Mouse (Mus musculus) forebrain, embryonic 15.5 days (tissue): ENCODE data around the gene Wnt6. TPM values are rescaled to one million over a fixed set of nuclear protein-coding genes. Genes with fewer than 3 reads are reported as not detected.

ENCODE experiments used
- ATAC-seq: fragments of 200-750 bp; cut with Nextera tagmentation; replicated peaks from 2 replicates; pipeline ENCODE4 v1.8.0; 2017; ENCODE audit warnings: mild to moderate bottlenecking, moderate TSS enrichment, moderate library complexity
- H3K27ac ChIP-seq: fragments of 300-500 bp; sonication (generic); replicated peaks from 2 replicates; pipeline ENCODE4 v1.5.1; 2015; ENCODE audit warnings: mild to moderate bottlenecking, inconsistent platforms
- H3K27me3 ChIP-seq: fragments of 300-500 bp; sonication (generic); 2 replicates; pipeline ENCODE4 v1.6.1; 2015; ENCODE audit warnings: inconsistent platforms
- H3K36me3 ChIP-seq: fragments of 300-500 bp; sonication (generic); 2 replicates; pipeline ENCODE4 v1.6.1; 2015; ENCODE audit warnings: mild to moderate bottlenecking, inconsistent platforms
- H3K4me1 ChIP-seq: fragments of 300-500 bp; sonication (generic); 2 replicates; pipeline ENCODE4 v1.6.1; 2015; ENCODE audit warnings: inconsistent platforms
- H3K4me2 ChIP-seq: fragments of 300-500 bp; sonication (generic); replicated peaks from 2 replicates; pipeline ENCODE4 v1.6.1; 2015; ENCODE audit warnings: mild to moderate bottlenecking, inconsistent platforms
- H3K4me3 ChIP-seq: fragments of 300-500 bp; sonication (generic); 2 replicates; pipeline ENCODE4 v1.5.1; 2015; ENCODE audit warnings: mild to moderate bottlenecking, inconsistent platforms
- H3K9ac ChIP-seq: fragments of 300-500 bp; sonication (generic); replicated peaks from 2 replicates; pipeline ENCODE4 v1.6.1; 2015; ENCODE audit warnings: mild to moderate bottlenecking, inconsistent platforms
- H3K9me3 ChIP-seq: fragments of 300-500 bp; sonication (generic); 2 replicates; pipeline ENCODE4 v1.6.1; 2016; ENCODE audit warnings: inconsistent platforms
- WGBS: fragments of 180-500 bp; shearing (Covaris S2); methylation state at CpG from one replicate; pipeline ENCODE4 v1.1.7; 2015; ENCODE audit warnings: mixed read lengths; 5-methylcytosine and 5-hydroxymethylcytosine counted together
- polyA plus RNA-seq: library from polyadenylated mRNA; unstranded; fragments of >200 nt; fragmentation: Nextera tagmentation; extraction: Ambion mirVana; gene quantifications from 2 replicates; pipeline ENCODE4 v1.2.1, GENCODE M21; 2015

Gene Wnt6
- polyA plus RNA-seq, 1 experiment from 2014 or later: 2.2 TPM

- Histone ChIP-seq H3K27ac (no peak overlapping the region), H3K4me3 (no peak overlapping the region), H3K4me1 (peaks cover 4% of the 10 kb centered on the region), H3K4me2 (no peak overlapping the region), H3K9ac (no peak overlapping the region), H3K27me3 (peaks cover 14% of the 10 kb centered on the region; the same call in 1 of the 2 replicates), H3K9me3 (no peaks in the 10 kb centered on the region), H3K36me3 (no peaks in the 10 kb centered on the region)
- WGBS: 96% methylated on average over 3 of the region's 3 CpGs
- no peak for ATAC-seq
These were observed 18.9 kb upstream of the Wnt6 start for GRCm38 (mm10) chr1:74752833-74753232.

GRCm38 (mm10) chr1:74753266-74753974 lies 18.3 kb upstream of the Wnt6 start:
- Histone ChIP-seq H3K36me3 (no peaks in the 10 kb centered on the region), H3K4me2 (no peak overlapping the region), H3K9ac (no peak overlapping the region), H3K4me1 (peaks cover 4% of the 10 kb centered on the region), H3K9me3 (no peaks in the 10 kb centered on the region), H3K27me3 (peaks cover 10% of the 10 kb centered on the region; the same call in 1 of the 2 replicates), H3K4me3 (no peak overlapping the region), H3K27ac (no peak overlapping the region)
- WGBS: 89% methylated on average over 8 of the region's 8 CpGs
- no peak for ATAC-seq

- Histone ChIP-seq H3K4me3 (no peak overlapping the region), H3K27me3 (peaks cover 3% of the 10 kb centered on the region; the same call in 1 of the 2 replicates), H3K4me1 (no peaks in the 10 kb centered on the region), H3K9ac (no peak overlapping the region), H3K9me3 (no peaks in the 10 kb centered on the region), H3K27ac (no peak overlapping the region), H3K4me2 (no peak overlapping the region), H3K36me3 (no peaks in the 10 kb centered on the region)
- 78% methylated on average over 5 of the region's 5 CpGs for WGBS
- ATAC-seq: no peak
These were observed 17.4 kb upstream of the Wnt6 start for GRCm38 (mm10) chr1:74754175-74754785.

- Histone ChIP-seq H3K36me3 (no peaks in the 10 kb centered on the region), H3K4me1 (no peaks in the 10 kb centered on the region), H3K27me3 (peaks cover 3% of the 10 kb centered on the region), H3K9ac (no peak overlapping the region), H3K4me2 (no peak overlapping the region), H3K9me3 (no peaks in the 10 kb centered on the region), H3K4me3 (no peak overlapping the region), H3K27ac (no peak overlapping the region)
- no peak for ATAC-seq
- WGBS: 28% methylated on average over 4 of the region's 4 CpGs
These were observed 11.9 kb upstream of the Wnt6 start for GRCm38 (mm10) chr1:74759773-74760172.

- H3K4me3 ChIP-seq: no peak overlapping the region
- WGBS: 2% methylated on average over 6 of the region's 6 CpGs
- H3K4me1 ChIP-seq: no peaks in the 10 kb centered on the region
- no peak overlapping the region for H3K9ac ChIP-seq
- H3K27me3 ChIP-seq: peaks cover 13% of the 10 kb centered on the region
- no peak overlapping the region for H3K4me2 ChIP-seq
- H3K27ac ChIP-seq: no peak overlapping the region
- no peaks in the 10 kb centered on the region for H3K36me3 ChIP-seq
- no peak for ATAC-seq
- no peaks in the 10 kb centered on the region for H3K9me3 ChIP-seq
These were observed 8.6 kb upstream of the Wnt6 start for GRCm38 (mm10) chr1:74763081-74763480.

- H3K4me3 ChIP-seq: peak overlapping the region; percentile 48
- ATAC-seq: no peak; the same call in 1 of the 2 replicates
- H3K27me3 ChIP-seq: peaks cover 77% of the 10 kb centered on the region
- peak overlapping the region; percentile 88 for H3K4me2 ChIP-seq
- no peak overlapping the region for H3K27ac ChIP-seq
- no peaks in the 10 kb centered on the region for H3K9me3 ChIP-seq
- H3K9ac ChIP-seq: 0 out of 2 replicates have a peak overlapping the region, but pooled peaks have one; percentile 35
- WGBS: under 1% methylated on average over 35 of the region's 35 CpGs
- no peaks in the 10 kb centered on the region for H3K36me3 ChIP-seq
- peaks cover 29% of the 10 kb centered on the region for H3K4me1 ChIP-seq
These were observed 795 bp upstream of the Wnt6 start for GRCm38 (mm10) chr1:74770727-74771466.

GRCm38 (mm10) chr1:74771467-74771844 lies 236 bp upstream of the Wnt6 start:
- Histone ChIP-seq H3K4me1 (peaks cover 29% of the 10 kb centered on the region), H3K9ac (peak overlapping the region; percentile 35; the same call in 1 of the 2 replicates), H3K36me3 (no peaks in the 10 kb centered on the region), H3K4me2 (peak overlapping the region; percentile 88), H3K9me3 (no peaks in the 10 kb centered on the region), H3K4me3 (peak overlapping the region; percentile 48), H3K27me3 (peaks cover 83% of the 10 kb centered on the region), H3K27ac (no peak overlapping the region)
- under 1% methylated on average over 25 of the region's 26 CpGs for WGBS
- no peak for ATAC-seq

GRCm38 (mm10) chr1:74771931-74772620 lies 384 bp downstream of the Wnt6 start:
- peak overlapping the region; percentile 88 for H3K4me2 ChIP-seq
- under 1% methylated on average over 36 of the region's 51 CpGs for WGBS
- H3K4me3 ChIP-seq: peak overlapping the region; percentile 48
- H3K27me3 ChIP-seq: peaks cover 89% of the 10 kb centered on the region
- no peak overlapping the region for H3K27ac ChIP-seq
- no peaks in the 10 kb centered on the region for H3K36me3 ChIP-seq
- peaks cover 29% of the 10 kb centered on the region for H3K4me1 ChIP-seq
- H3K9ac ChIP-seq: peak overlapping the region; percentile 35
- ATAC-seq: 0 out of 2 replicates have a peak, but pooled peaks have one; percentile 30
- H3K9me3 ChIP-seq: no peaks in the 10 kb centered on the region

- H3K9me3 ChIP-seq: no peaks in the 10 kb centered on the region
- under 1% methylated on average over 15 of the region's 15 CpGs for WGBS
- no peaks in the 10 kb centered on the region for H3K36me3 ChIP-seq
- ATAC-seq: peak; percentile 85
- no peak overlapping the region for H3K9ac ChIP-seq
- H3K27me3 ChIP-seq: peaks cover 86% of the 10 kb centered on the region
- H3K4me1 ChIP-seq: peaks cover 29% of the 10 kb centered on the region
- peak overlapping the region; percentile 88 for H3K4me2 ChIP-seq
- H3K4me3 ChIP-seq: peak overlapping the region; percentile 26
- H3K27ac ChIP-seq: no peak overlapping the region
These were observed 1.4 kb downstream of the Wnt6 start for GRCm38 (mm10) chr1:74773136-74773535.

- peaks cover 29% of the 10 kb centered on the region for H3K4me1 ChIP-seq
- no peaks in the 10 kb centered on the region for H3K9me3 ChIP-seq
- no peaks in the 10 kb centered on the region for H3K36me3 ChIP-seq
- peaks cover 87% of the 10 kb centered on the region for H3K27me3 ChIP-seq
- H3K4me3 ChIP-seq: no peak overlapping the region
- no peak overlapping the region for H3K9ac ChIP-seq
- no peak for ATAC-seq
- H3K27ac ChIP-seq: no peak overlapping the region
- H3K4me2 ChIP-seq: no peak overlapping the region
- 11% methylated on average over 7 of the region's 7 CpGs for WGBS
These were observed 2.4 kb downstream of the Wnt6 start for GRCm38 (mm10) chr1:74774062-74774461.

GRCm38 (mm10) chr1:74775816-74776215 lies 4.1 kb downstream of the Wnt6 start:
- H3K27ac ChIP-seq: no peak overlapping the region
- WGBS: 9% methylated on average over 5 of the region's 5 CpGs
- H3K9ac ChIP-seq: no peak overlapping the region
- H3K4me2 ChIP-seq: no peak overlapping the region
- no peaks in the 10 kb centered on the region for H3K9me3 ChIP-seq
- H3K27me3 ChIP-seq: peaks cover 83% of the 10 kb centered on the region
- peaks cover 25% of the 10 kb centered on the region for H3K4me1 ChIP-seq
- ATAC-seq: no peak
- H3K36me3 ChIP-seq: no peaks in the 10 kb centered on the region
- no peak overlapping the region for H3K4me3 ChIP-seq
